Mouse (Mus musculus): ENCODE data around the gene Coil. TPM values are rescaled to one million over a fixed set of nuclear protein-coding genes. Genes with fewer than 3 reads are reported as not detected.
A peak's percentile ranks its signal among the peaks of the same experiment; 100 is the strongest.
"Not testable (repeated sequence)": the region's sequence is repeated elsewhere in the genome, so short reads cannot be mapped to it uniquely, and the experiment has no call there.

The Coil gene
- polyA plus RNA-seq, 1 experiment from 2014 or later, result 8.6 TPM

DNA sequence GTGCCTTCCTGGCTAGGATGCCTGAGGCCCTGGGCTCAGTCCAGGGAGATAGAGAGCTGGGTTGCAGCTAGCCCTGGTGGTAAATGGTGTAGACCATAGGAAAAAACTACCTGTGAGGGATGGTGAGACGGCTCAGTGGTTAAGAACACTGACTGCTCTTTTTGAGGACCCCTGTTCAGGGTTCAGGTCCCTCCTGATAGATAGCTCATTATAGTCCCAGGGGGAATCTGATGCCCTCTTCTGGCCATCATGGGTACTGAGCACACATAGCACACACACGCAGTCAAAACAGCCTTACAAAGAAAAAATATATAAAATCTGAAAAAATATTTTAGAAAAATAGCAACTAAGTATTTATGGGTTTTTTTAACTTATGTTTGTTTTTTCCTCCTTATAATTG, 6.3 kb downstream of the Coil start:
- Histone ChIP-seq H3K27ac (no peak overlapping the region), H3K4me3 (no peak overlapping the region), H3K4me1 (replicated peaks) (peaks cover 9% of the 10 kb centered on the region), H3K4me2 (no peak overlapping the region), H3K9ac (no peak overlapping the region), H3K27me3 (no peaks in the 10 kb centered on the region), H3K36me3 (peaks cover under 1% of the 10 kb centered on the region; the same call in 1 of the 2 replicates), H3K9me3 (replicated peaks) (no peaks in the 10 kb centered on the region)
- no peak for ATAC-seq (replicated peaks; ENCODE audit: insufficient number of reproducible peaks, insufficient read depth, low FRiP score, low read depth)
- 94% methylated on average over 2 of the region's 2 CpGs for WGBS

DNA sequence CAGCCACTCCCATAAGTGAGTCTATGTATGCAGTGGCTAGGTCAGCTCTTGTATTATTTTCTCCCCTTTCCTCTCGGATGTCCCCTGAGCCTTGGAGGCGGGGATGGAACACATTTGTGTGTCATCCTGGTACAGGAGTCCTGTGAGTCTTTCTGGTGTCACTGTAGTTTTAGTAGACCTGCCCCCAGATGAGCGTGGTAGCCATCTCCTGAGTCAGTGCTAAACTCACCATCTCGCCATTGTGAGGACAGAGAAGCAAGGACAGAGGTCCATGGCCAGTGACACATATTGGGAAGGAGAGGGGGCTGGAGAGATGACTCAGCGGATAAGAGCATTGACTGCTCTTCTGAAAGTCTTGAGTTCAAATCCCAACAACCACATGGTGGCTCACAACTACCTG, 7.1 kb downstream of the Coil start:
- Histone ChIP-seq H3K4me2 (no peak overlapping the region), H3K27me3 (no peaks in the 10 kb centered on the region), H3K4me3 (no peak overlapping the region), H3K36me3 (peaks cover 4% of the 10 kb centered on the region; the same call in 1 of the 2 replicates), H3K4me1 (replicated peaks) (peaks cover 9% of the 10 kb centered on the region), H3K27ac (no peak overlapping the region), H3K9ac (no peak overlapping the region), H3K9me3 (replicated peaks) (no peaks in the 10 kb centered on the region)
- WGBS, result 96% methylated on average over 5 of the region's 5 CpGs
- ATAC-seq (replicated peaks; ENCODE audit: insufficient number of reproducible peaks, insufficient read depth, low FRiP score, low read depth), result no peak

DNA sequence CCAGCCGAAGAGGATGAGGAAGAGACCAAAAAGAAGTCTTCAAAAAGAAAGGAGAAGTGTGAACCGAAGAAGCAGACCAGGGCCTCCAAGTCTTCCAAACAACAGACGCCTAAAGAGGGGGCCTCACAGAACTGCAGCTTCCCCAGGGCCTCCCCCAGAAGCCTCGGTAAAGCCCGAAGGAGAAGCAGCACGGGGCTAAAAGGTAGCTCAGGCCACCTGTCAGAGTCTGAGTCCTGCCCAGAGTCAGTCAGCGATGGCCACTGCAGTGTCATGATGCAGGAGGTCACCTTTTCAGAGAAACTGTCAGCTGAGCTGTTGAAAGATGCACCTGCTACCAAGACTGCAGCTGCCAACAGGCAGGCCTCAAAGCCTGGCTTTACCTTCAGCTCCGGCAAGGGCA, 11.3 kb downstream of the Coil start:
- Histone ChIP-seq H3K9ac (no peak overlapping the region), H3K9me3 (replicated peaks) (no peaks in the 10 kb centered on the region), H3K4me2 (no peak overlapping the region), H3K4me1 (replicated peaks) (no peaks in the 10 kb centered on the region), H3K27ac (no peak overlapping the region), H3K36me3 (peaks cover 28% of the 10 kb centered on the region), H3K4me3 (no peak overlapping the region), H3K27me3 (no peaks in the 10 kb centered on the region)
- WGBS, result 77% methylated on average over 8 of the region's 8 CpGs
- ATAC-seq (replicated peaks; ENCODE audit: insufficient number of reproducible peaks, insufficient read depth, low FRiP score, low read depth), result no peak

DNA sequence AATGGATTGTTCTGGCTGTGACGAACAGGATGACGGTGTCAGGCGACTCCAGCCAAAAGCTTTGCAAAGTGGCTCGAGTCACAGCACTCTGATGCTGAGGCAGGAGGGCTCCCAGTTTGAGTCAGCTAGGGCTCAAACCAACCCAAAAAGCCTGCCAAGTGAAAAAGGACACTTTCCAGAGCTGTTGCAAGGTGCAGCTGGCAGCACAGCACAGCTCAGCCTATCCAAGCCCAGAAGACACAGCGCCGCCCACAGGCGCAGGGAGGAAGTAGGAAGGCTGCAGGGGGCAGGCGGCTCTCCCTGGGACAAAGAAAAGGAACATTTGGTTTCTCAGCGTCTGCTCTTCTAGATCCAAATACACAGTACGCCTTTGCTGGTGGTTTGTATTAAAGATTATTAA, 16.6 kb downstream of the Coil start:
- no peaks in the 10 kb centered on the region for H3K4me1 ChIP-seq (replicated peaks)
- H3K9ac ChIP-seq, result no peak overlapping the region
- H3K4me2 ChIP-seq, result no peak overlapping the region
- no peak for ATAC-seq (replicated peaks; ENCODE audit: insufficient number of reproducible peaks, insufficient read depth, low FRiP score, low read depth)
- no peaks in the 10 kb centered on the region for H3K9me3 ChIP-seq (replicated peaks)
- no peak overlapping the region for H3K27ac ChIP-seq
- peaks cover 36% of the 10 kb centered on the region for H3K36me3 ChIP-seq
- H3K27me3 ChIP-seq, result no peaks in the 10 kb centered on the region
- no peak overlapping the region for H3K4me3 ChIP-seq
- 80% methylated on average over 10 of the region's 10 CpGs for WGBS

DNA sequence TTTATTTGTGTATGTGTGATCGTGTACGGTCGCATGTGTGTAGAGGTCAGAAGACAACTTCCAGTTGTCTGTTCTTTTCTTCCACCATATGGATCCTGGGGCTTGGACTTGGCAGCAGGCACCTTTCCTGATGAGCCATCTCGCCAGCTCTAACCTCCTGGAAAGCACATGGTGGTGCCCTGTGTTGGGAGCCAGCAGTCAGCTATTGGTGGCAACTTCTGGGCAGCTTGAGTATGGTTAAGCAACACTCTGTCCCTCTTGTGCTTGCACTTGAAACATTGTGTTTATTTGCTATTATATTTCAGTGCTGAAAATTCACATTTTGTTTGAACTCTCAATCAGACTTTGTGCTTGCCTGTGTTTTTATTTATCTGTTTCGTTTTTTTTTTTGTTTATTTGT, 18.9 kb downstream of the Coil start:
- peaks cover 22% of the 10 kb centered on the region for H3K36me3 ChIP-seq
- no peaks in the 10 kb centered on the region for H3K4me1 ChIP-seq (replicated peaks)
- 79% methylated on average over 5 of the region's 5 CpGs for WGBS
- H3K4me3 ChIP-seq, result no peak overlapping the region
- no peak overlapping the region for H3K9ac ChIP-seq
- no peaks in the 10 kb centered on the region for H3K9me3 ChIP-seq (replicated peaks)
- H3K27ac ChIP-seq, result no peak overlapping the region
- H3K4me2 ChIP-seq, result no peak overlapping the region
- no peak for ATAC-seq (replicated peaks; ENCODE audit: insufficient number of reproducible peaks, insufficient read depth, low FRiP score, low read depth)
- no peaks in the 10 kb centered on the region for H3K27me3 ChIP-seq

DNA sequence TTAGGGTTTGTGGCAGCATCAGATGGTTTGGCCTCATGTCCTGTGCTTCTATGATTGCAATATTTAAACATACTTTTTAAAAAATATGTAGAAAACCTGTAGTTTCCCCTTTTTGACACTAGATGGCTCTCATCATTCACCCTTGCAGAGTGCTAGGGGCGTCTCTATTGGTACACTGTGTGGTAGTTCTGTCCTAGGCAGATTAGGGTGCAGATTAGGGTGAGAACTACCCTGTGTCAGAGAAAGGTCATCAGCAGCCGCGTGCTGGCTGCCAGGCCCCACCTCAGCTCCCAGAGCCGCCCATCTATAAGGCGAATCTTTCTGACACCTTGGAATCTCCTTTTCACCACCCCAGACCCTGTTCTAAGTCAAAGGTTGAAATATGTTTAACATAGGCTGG, 19.5 kb downstream of the Coil start:
- Histone ChIP-seq H3K4me1 (replicated peaks) (no peaks in the 10 kb centered on the region), H3K9me3 (replicated peaks) (no peaks in the 10 kb centered on the region), H3K4me3 (no peak overlapping the region), H3K27me3 (no peaks in the 10 kb centered on the region), H3K27ac (no peak overlapping the region), H3K36me3 (peaks cover 22% of the 10 kb centered on the region), H3K4me2 (no peak overlapping the region), H3K9ac (no peak overlapping the region)
- 48% methylated on average over 5 of the region's 5 CpGs for WGBS
- ATAC-seq (replicated peaks; ENCODE audit: insufficient number of reproducible peaks, insufficient read depth, low FRiP score, low read depth), result no peak; the same call in 1 of the 2 replicates

DNA sequence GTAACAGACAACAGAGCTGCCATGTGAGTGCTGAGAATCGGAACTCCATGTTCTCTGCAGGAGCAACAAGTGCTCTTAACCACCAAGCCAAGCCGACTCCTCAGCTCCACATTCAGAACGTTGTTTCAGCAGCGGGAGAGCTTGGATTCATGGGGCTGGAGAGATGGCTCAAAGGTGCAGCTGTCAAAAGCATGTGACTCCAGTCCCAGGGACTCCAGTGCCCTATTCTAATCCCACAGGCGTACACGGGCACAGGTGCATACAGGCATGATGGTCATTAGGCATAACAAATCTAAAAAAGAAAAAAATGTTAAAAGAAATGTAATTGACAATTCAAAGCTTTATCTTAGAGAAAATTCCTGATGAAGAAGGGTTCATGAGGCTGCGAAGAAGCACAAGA, 23.1 kb downstream of the Coil start:
- Histone ChIP-seq H3K4me1 (replicated peaks) (no peaks in the 10 kb centered on the region), H3K36me3 (peaks cover 9% of the 10 kb centered on the region), H3K27me3 (no peaks in the 10 kb centered on the region), H3K4me2 (no peak overlapping the region), H3K4me3 (no peak overlapping the region), H3K9ac (no peak overlapping the region), H3K9me3 (replicated peaks) (no peaks in the 10 kb centered on the region), H3K27ac (no peak overlapping the region)
- ATAC-seq (replicated peaks; ENCODE audit: insufficient number of reproducible peaks, insufficient read depth, low FRiP score, low read depth), result no peak
- WGBS, result 51% methylated on average over 7 of the region's 7 CpGs

DNA sequence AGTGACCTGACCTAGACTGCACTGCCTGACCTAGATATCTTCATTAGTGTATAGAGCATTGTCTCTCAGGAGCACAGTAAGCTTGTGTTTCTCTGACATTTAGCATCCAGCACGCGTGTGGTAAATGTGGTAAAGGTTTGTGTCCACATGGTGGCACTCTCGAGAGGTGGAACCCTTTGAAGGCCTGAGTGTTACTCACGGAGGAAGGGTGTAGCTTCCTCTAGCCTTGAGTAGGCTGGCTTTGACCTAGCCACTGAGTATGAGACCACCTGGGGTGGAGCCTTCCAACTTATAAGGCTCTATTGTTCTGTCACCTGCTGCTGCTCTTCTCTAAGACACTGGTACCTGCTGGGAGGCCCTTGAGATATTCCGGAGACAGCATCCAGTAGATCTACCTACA, 23.6 kb downstream of the Coil start:
- Histone ChIP-seq H3K9me3 (replicated peaks) (no peaks in the 10 kb centered on the region), H3K27me3 (no peaks in the 10 kb centered on the region), H3K4me3 (no peak overlapping the region), H3K36me3 (peaks cover 9% of the 10 kb centered on the region), H3K9ac (no peak overlapping the region), H3K27ac (no peak overlapping the region), H3K4me2 (no peak overlapping the region), H3K4me1 (replicated peaks) (no peaks in the 10 kb centered on the region; the same call in 1 of the 2 replicates)
- ATAC-seq (replicated peaks; ENCODE audit: insufficient number of reproducible peaks, insufficient read depth, low FRiP score, low read depth), result no peak
- 17% methylated on average over 5 of the region's 5 CpGs for WGBS

DNA sequence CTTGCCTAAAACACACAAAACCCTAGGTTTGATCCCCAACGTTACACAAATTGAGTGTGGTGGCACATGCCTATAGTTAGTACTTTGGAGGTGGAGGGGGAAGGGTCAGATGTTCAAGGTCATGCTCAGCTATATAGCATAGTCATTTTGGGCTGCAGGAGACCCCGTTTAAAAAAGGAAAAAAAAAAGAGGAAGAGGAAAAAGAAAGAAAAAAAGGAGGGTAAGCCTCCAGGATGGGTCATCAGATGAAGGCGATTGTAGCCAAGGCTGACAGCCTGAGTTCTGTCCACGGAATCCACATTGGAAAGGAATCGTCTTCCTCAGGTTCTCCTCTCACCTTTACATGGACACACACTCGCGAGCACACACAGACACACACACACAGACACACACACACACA, 24.4 kb downstream of the Coil start:
- no peak overlapping the region for H3K9ac ChIP-seq
- no peak for ATAC-seq (replicated peaks; ENCODE audit: insufficient number of reproducible peaks, insufficient read depth, low FRiP score, low read depth)
- no peaks in the 10 kb centered on the region for H3K27me3 ChIP-seq
- H3K9me3 ChIP-seq (replicated peaks), result no peaks in the 10 kb centered on the region
- peaks cover 9% of the 10 kb centered on the region for H3K36me3 ChIP-seq
- H3K4me2 ChIP-seq, result no peak overlapping the region
- WGBS, result 76% methylated on average over 7 of the region's 7 CpGs
- no peak overlapping the region for H3K27ac ChIP-seq
- no peak overlapping the region for H3K4me3 ChIP-seq
- H3K4me1 ChIP-seq (replicated peaks), result peaks cover 5% of the 10 kb centered on the region

DNA sequence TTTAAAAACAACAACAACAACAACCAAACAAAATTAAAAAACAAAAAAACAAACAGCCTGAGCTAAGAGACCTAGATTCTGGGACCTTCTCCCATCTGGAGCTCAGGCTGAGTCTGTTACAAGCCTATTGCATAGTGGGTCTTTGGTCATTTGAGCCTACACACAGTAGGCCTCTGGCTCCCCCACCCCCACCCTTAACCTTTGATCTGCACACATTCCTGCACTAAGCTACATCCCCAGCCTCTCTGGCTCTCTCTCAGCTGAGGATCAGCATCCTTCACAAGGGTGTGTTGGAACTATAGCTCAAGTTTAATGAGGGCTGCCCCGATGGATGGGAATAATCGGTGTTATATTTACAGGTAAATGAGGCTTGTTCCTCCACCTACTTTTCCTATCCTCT, 25.6 kb downstream of the Coil start:
- Histone ChIP-seq H3K9me3 (replicated peaks) (no peaks in the 10 kb centered on the region), H3K4me1 (replicated peaks) (peaks cover 13% of the 10 kb centered on the region), H3K4me2 (no peak overlapping the region), H3K27me3 (no peaks in the 10 kb centered on the region), H3K36me3 (peaks cover 8% of the 10 kb centered on the region), H3K4me3 (no peak overlapping the region), H3K27ac (no peak overlapping the region), H3K9ac (no peak overlapping the region)
- no peak for ATAC-seq (replicated peaks; ENCODE audit: insufficient number of reproducible peaks, insufficient read depth, low FRiP score, low read depth)
- WGBS, result 83% methylated on average over 2 of the region's 2 CpGs

DNA sequence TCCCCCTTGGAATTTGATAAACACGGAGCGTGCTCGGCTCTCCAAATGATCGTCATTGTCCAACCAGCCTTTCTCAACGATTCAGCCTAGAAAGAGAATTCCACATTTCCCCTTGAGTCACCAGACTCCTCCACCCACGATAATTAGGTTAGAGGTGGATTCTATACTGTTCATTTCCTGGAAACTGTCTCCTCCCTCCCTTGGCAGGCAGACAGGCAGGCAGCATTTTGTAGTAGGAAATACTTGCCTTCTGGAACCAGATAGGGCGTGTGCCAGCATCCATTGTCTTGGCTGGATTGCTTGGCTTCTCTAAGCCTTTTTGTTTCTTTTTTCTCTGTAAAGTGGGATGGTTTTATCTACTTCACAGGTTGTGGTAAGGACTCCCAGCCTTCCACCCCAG, 26.4 kb downstream of the Coil start:
- Histone ChIP-seq H3K9me3 (replicated peaks) (no peaks in the 10 kb centered on the region), H3K27me3 (no peaks in the 10 kb centered on the region), H3K4me2 (no peak overlapping the region), H3K4me1 (replicated peaks) (peaks cover 17% of the 10 kb centered on the region), H3K4me3 (no peak overlapping the region), H3K36me3 (no peaks in the 10 kb centered on the region), H3K27ac (peak overlapping the region; percentile 62), H3K9ac (no peak overlapping the region)
- ATAC-seq (replicated peaks; ENCODE audit: insufficient number of reproducible peaks, insufficient read depth, low FRiP score, low read depth), result peak; percentile 4; the same call in 1 of the 2 replicates
- WGBS, result 58% methylated on average over 7 of the region's 7 CpGs

DNA sequence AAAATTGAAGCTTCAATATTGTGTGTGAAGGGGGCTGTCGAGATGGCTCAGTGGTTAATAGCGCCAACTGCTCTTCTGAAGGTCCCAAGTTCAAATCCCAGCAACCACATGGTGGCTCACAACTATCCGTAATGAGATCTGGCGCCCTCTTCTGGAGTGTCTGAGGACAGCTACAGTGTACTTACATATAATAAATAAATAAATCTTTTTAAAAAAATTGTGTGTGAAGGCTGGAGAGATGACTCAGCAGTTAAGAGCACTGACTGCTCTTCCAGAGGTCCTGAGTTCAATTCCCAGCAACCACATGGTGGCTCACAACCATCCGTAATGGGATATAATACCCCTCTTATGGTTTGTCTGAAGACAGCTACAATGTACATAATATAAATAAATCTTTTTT, 27.3 kb downstream of the Coil start:
- not testable (repeated sequence) for ATAC-seq (replicated peaks; ENCODE audit: insufficient number of reproducible peaks, insufficient read depth, low FRiP score, low read depth)

More for the DNA sequence above, 27.3 kb downstream of the Coil start:
- not testable (repeated sequence) for H3K4me3 ChIP-seq; H3K36me3 ChIP-seq; H3K27me3 ChIP-seq; H3K9ac ChIP-seq; H3K4me2 ChIP-seq; H3K9me3 ChIP-seq (replicated peaks)
- Histone ChIP-seq H3K4me1 (replicated peaks) (peaks cover 19% of the 10 kb centered on the region), H3K27ac (peak overlapping the region; percentile 62; the same call in 1 of the 2 replicates)
- 87% methylated on average over 5 of the region's 5 CpGs for WGBS
